Mouse (Mus musculus): ENCODE data around the gene Gckr. TPM values are rescaled to one million over a fixed set of nuclear protein-coding genes. Genes with fewer than 3 reads are reported as not detected.

Gckr gene
- polyA plus RNA-seq, 1 experiment from 2014 or later: 0.74 TPM

Other genes starting within 250 kb of the Gckr start
- gene Atraid, start 249.1 kb upstream of the Gckr start, polyA plus RNA-seq (2016; fragmentation: Nextera tagmentation; extraction: Ambion mirVana): 105 and 107 TPM in 2 replicates
- gene Slc5a6, start 248.5 kb upstream of the Gckr start, polyA plus RNA-seq (2016; fragmentation: Nextera tagmentation; extraction: Ambion mirVana): 11.0 and 12.5 TPM in 2 replicates
- gene Cad, start 242.7 kb upstream of the Gckr start, polyA plus RNA-seq (2016; fragmentation: Nextera tagmentation; extraction: Ambion mirVana): 48.0 and 50.9 TPM in 2 replicates
- gene Dnajc5g, start 191.2 kb upstream of the Gckr start, polyA plus RNA-seq (2016; fragmentation: Nextera tagmentation; extraction: Ambion mirVana): not detected in 2 replicates
- 0.13 and 0.21 TPM in 2 replicates for gene Slc30a3, start 189.2 kb upstream of the Gckr start, polyA plus RNA-seq (2016; fragmentation: Nextera tagmentation; extraction: Ambion mirVana)
- gene Trim54, start 180.7 kb upstream of the Gckr start, polyA plus RNA-seq (2016; fragmentation: Nextera tagmentation; extraction: Ambion mirVana): 2.1 and 3.6 TPM in 2 replicates
- gene Ucn, start 158.6 kb upstream of the Gckr start, polyA plus RNA-seq (2016; fragmentation: Nextera tagmentation; extraction: Ambion mirVana): not detected in 2 replicates
- gene Mpv17, start 143.2 kb upstream of the Gckr start, polyA plus RNA-seq (2016; fragmentation: Nextera tagmentation; extraction: Ambion mirVana): 59.4 and 63.0 TPM in 2 replicates
- 0.80 and 1.5 TPM in 2 replicates for gene Gm29609, start 117.5 kb upstream of the Gckr start, polyA plus RNA-seq (2016; fragmentation: Nextera tagmentation; extraction: Ambion mirVana)
- gene Gtf3c2, start 117.3 kb upstream of the Gckr start, polyA plus RNA-seq (2016; fragmentation: Nextera tagmentation; extraction: Ambion mirVana): 101 and 108 TPM in 2 replicates
- gene Snx17, start 104.2 kb upstream of the Gckr start, polyA plus RNA-seq (2016; fragmentation: Nextera tagmentation; extraction: Ambion mirVana): 149 and 153 TPM in 2 replicates
- 69.3 and 76.1 TPM in 2 replicates for gene Eif2b4, start 104.0 kb upstream of the Gckr start, polyA plus RNA-seq (2016; fragmentation: Nextera tagmentation; extraction: Ambion mirVana)
- gene Zfp513, start 95.1 kb upstream of the Gckr start, polyA plus RNA-seq (2016; fragmentation: Nextera tagmentation; extraction: Ambion mirVana): 16.7 and 19.3 TPM in 2 replicates
- gene Ppm1g, start 76.8 kb upstream of the Gckr start, polyA plus RNA-seq (2016; fragmentation: Nextera tagmentation; extraction: Ambion mirVana): 146 and 153 TPM in 2 replicates
- gene Nrbp1, start 56.6 kb upstream of the Gckr start, polyA plus RNA-seq (2016; fragmentation: Nextera tagmentation; extraction: Ambion mirVana): 128 and 138 TPM in 2 replicates
- 0.84 TPM in 1 of 2 replicates, not detected in the other for gene Gm9970, start 56.2 kb upstream of the Gckr start, polyA plus RNA-seq (2016; fragmentation: Nextera tagmentation; extraction: Ambion mirVana)
- gene Krtcap3, start 45.8 kb upstream of the Gckr start, polyA plus RNA-seq (2016; fragmentation: Nextera tagmentation; extraction: Ambion mirVana): 24.4 and 26.3 TPM in 2 replicates
- 55.3 and 55.4 TPM in 2 replicates for gene Ift172, start 6.3 kb upstream of the Gckr start, polyA plus RNA-seq (2016; fragmentation: Nextera tagmentation; extraction: Ambion mirVana)
- 86.3 and 87.3 TPM in 2 replicates for gene Fndc4, start 1.4 kb upstream of the Gckr start, polyA plus RNA-seq (2016; fragmentation: Nextera tagmentation; extraction: Ambion mirVana)
- gene Zfp512, start 155.0 kb downstream of the Gckr start, polyA plus RNA-seq (2016; fragmentation: Nextera tagmentation; extraction: Ambion mirVana): 73.0 and 74.4 TPM in 2 replicates
- not detected in 2 replicates for gene 4930548H24Rik, start 188.3 kb downstream of the Gckr start, polyA plus RNA-seq (2016; fragmentation: Nextera tagmentation; extraction: Ambion mirVana)
- gene Gpn1, start 197.3 kb downstream of the Gckr start, polyA plus RNA-seq (2016; fragmentation: Nextera tagmentation; extraction: Ambion mirVana): 81.5 and 81.7 TPM in 2 replicates
- 41.3 and 42.4 TPM in 2 replicates for gene Slc4a1ap, start 229.6 kb downstream of the Gckr start, polyA plus RNA-seq (2016; fragmentation: Nextera tagmentation; extraction: Ambion mirVana)
- 31.0 TPM in 2 replicates for gene Supt7l, start 230.4 kb downstream of the Gckr start, polyA plus RNA-seq (2016; fragmentation: Nextera tagmentation; extraction: Ambion mirVana)

All from limb, embryonic 12.5 days (tissue).